Mouse (Mus musculus): ENCODE measurements around the gene Olfr112. TPM values are rescaled to one million over a fixed set of nuclear protein-coding genes. Genes with fewer than 3 reads are reported as not detected.

The Olfr112 gene
- not detected in 2 replicates for polyA plus RNA-seq (2012; rRNA removed)

DNA sequence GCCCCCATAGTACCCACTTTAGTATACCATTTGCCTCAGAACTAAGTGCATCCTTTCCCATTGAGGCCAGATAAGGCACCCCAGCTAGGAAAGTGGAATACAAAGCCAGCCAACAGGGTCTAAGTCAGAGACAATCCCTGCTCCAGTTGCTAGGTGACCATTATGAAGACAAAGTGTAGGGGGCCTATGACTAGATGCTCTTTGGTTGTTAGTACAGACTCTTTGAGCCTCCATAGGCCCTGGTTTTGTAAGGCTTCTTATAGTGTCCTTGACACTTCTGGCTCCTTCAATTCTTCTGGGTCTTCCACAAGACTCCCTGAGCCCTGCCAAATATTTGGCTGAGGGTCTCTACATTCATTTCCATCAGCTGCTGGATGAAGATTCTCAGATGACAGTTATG, at the start of gene Olfr112:
Gene Olfr112, minus strand, starts transcription at position 101 of the 400 bp plus-strand sequence.

DNA sequence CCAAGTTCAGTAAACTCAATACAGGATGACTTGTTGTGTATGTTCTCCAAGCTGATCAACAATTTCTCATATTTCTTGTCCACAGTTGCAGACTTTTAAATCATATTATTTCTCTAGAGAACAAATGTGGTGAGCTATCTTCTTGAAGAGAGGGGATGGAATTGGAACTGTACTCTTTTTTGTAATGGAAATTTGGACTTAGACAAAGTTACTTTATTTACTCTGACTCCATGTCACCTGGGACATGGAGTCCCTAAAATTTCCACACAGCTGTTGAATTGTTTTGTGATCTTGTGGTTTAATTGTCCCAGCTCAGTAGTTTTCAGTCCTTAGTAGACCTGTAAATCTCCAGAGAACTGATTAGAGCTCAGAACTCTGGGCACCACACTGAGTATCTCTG, 23.4 kb upstream of the Olfr112 start, which contains the start of gene Olfr114:
Gene Olfr114, minus strand, starts transcription at position 101 of the 400 bp plus-strand sequence.

DNA sequence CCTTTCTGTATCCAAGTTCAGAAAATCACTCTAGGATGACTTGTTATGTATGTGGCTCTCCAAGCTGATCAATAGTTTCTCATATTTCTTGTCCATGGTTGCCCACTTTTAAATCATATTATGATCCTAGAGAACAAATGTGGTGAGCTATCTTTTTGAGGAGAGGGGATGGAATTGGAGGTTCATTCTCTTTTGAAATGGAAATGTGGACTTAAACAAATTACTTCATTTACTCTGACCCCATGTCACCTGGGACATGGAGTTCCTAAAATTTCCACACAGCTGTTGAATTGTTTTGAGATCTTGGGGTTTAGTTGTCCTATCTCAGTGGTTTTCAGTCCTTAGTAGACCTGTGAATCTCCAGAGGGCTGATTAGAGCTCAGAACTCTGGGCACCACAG, 8.3 kb upstream of the Olfr112 start, which contains the start of gene Olfr113:
Gene Olfr113, minus strand, starts transcription at position 101 of the 400 bp plus-strand sequence.

Other genes starting within 250 kb of the Olfr112 start
- gene Olfr103, start 229.8 kb downstream of the Olfr112 start, polyA plus RNA-seq (2012; rRNA removed): not detected in 2 replicates
- gene Olfr104-ps, start 209.9 kb downstream of the Olfr112 start, polyA plus RNA-seq (2012; rRNA removed): not detected in 2 replicates
- not detected in 2 replicates for gene Olfr105-ps, start 190.4 kb downstream of the Olfr112 start, polyA plus RNA-seq (2012; rRNA removed)
- gene Olfr106-ps, start 179.1 kb downstream of the Olfr112 start, polyA plus RNA-seq (2012; rRNA removed): not detected in 2 replicates
- gene Olfr107, start 170.2 kb downstream of the Olfr112 start, polyA plus RNA-seq (2012; rRNA removed): not detected in 2 replicates
- gene Olfr108, start 124.0 kb downstream of the Olfr112 start, polyA plus RNA-seq (2012; rRNA removed): not detected in 2 replicates
- not detected in 2 replicates for gene Olfr109, start 110.5 kb downstream of the Olfr112 start, polyA plus RNA-seq (2012; rRNA removed)
- gene H2-M2, start 85.9 kb downstream of the Olfr112 start, polyA plus RNA-seq (2012; rRNA removed): 0.06 TPM in 1 of 2 replicates, not detected in the other
- gene Olfr110, start 77.0 kb downstream of the Olfr112 start, polyA plus RNA-seq (2012; rRNA removed): 0.02 TPM in 1 of 2 replicates, not detected in the other
- gene Olfr111, start 61.4 kb downstream of the Olfr112 start, polyA plus RNA-seq (2012; rRNA removed): 0.03 and 0.04 TPM in 2 replicates
- not detected in 2 replicates for gene Olfr113, start 8.2 kb upstream of the Olfr112 start, polyA plus RNA-seq (2012; rRNA removed)
- not detected in 2 replicates for gene Olfr114, start 23.3 kb upstream of the Olfr112 start, polyA plus RNA-seq (2012; rRNA removed)
- not detected in 2 replicates for gene Olfr115, start 57.7 kb upstream of the Olfr112 start, polyA plus RNA-seq (2012; rRNA removed)
- gene Olfr116, start 57.7 kb upstream of the Olfr112 start, polyA plus RNA-seq (2012; rRNA removed): not detected in 2 replicates
- gene Olfr117, start 94.3 kb upstream of the Olfr112 start, polyA plus RNA-seq (2012; rRNA removed): not detected in 2 replicates
- not detected in 2 replicates for gene Olfr118, start 97.5 kb upstream of the Olfr112 start, polyA plus RNA-seq (2012; rRNA removed)
- gene Olfr119, start 127.1 kb upstream of the Olfr112 start, polyA plus RNA-seq (2012; rRNA removed): not detected in 2 replicates
- not detected in 2 replicates for gene Olfr120, start 152.4 kb upstream of the Olfr112 start, polyA plus RNA-seq (2012; rRNA removed)
- not detected in 2 replicates for gene Olfr121, start 179.4 kb upstream of the Olfr112 start, polyA plus RNA-seq (2012; rRNA removed)
- not detected in 2 replicates for gene Olfr122, start 199.2 kb upstream of the Olfr112 start, polyA plus RNA-seq (2012; rRNA removed)
- not detected in 2 replicates for gene Olfr123, start 224.1 kb upstream of the Olfr112 start, polyA plus RNA-seq (2012; rRNA removed)
- not detected in 2 replicates for gene Olfr124, start 230.4 kb upstream of the Olfr112 start, polyA plus RNA-seq (2012; rRNA removed)